Mouse (Mus musculus) CH12.LX (cell line): ENCODE results near the gene Pnpla2. TPM values are rescaled to one million over a fixed set of nuclear protein-coding genes. Genes with fewer than 3 reads are reported as not detected.

ENCODE experiments used
- DNase-seq: peaks from one replicate; pipeline ENCODE4 v3.0.0-alpha.2; 2013; ENCODE audit errors: extremely low read depth
- H3K27ac ChIP-seq: 2 replicates; pipeline ENCODE4 v1.5.1; 2012; ENCODE audit warnings: low read depth, mild to moderate bottlenecking, control low read depth, moderate library complexity; ENCODE audit not compliant: insufficient read depth
- H3K27me3 ChIP-seq: replicated peaks from 2 replicates; pipeline ENCODE3; 2012; ENCODE audit warnings: inconsistent platforms
- H3K36me3 ChIP-seq, 2 experiments: replicated peaks in 1 of 2; 2 replicates each; pipeline versions ENCODE3 to v1.6.1; 2012; ENCODE audit warnings: inconsistent platforms in 1 of 2, low read length in 1 of 2, mild to moderate bottlenecking in 1 of 2, mixed read lengths in 1 of 2, moderate library complexity in 1 of 2; ENCODE audit not compliant: control insufficient read depth in 1 of 2, insufficient read depth in 1 of 2
- H3K4me1 ChIP-seq, 2 experiments: 2 replicates each; pipeline ENCODE4 v1.6.1; 2012; ENCODE audit warnings: inconsistent platforms in 1 of 2, moderate library complexity in 1 of 2; ENCODE audit not compliant: insufficient read depth in 2 of 2, control insufficient read depth in 1 of 2
- H3K4me2 ChIP-seq: 2 replicates; pipeline ENCODE4 v1.6.1; 2012; ENCODE audit warnings: low read depth, mild to moderate bottlenecking, control low read depth; ENCODE audit not compliant: poor library complexity, insufficient read depth, severe bottlenecking
- H3K4me3 ChIP-seq, 3 experiments: fragments of 150-350 bp in 1 of 3; sonication (generic) in 1 of 3; replicated peaks in 1 of 3; 2 replicates each; pipeline versions ENCODE3 to v1.5.1; 2011 to 2012; ENCODE audit warnings: low read depth in 2 of 3, low read length in 2 of 3, mild to moderate bottlenecking in 2 of 3, moderate library complexity in 2 of 3, control low read depth in 1 of 3, improper control_type of control experiment in 1 of 3, inconsistent platforms in 1 of 3, mixed read lengths in 1 of 3; ENCODE audit not compliant: poor library complexity in 1 of 3
- H3K79me2 ChIP-seq: replicated peaks from 2 replicates; pipeline ENCODE4 v1.6.1; 2012; ENCODE audit warnings: mild to moderate bottlenecking, moderate library complexity; ENCODE audit not compliant: control insufficient read depth, poor library complexity, insufficient read depth, severe bottlenecking; ENCODE audit errors: extremely low read depth
- H3K9ac ChIP-seq: 2 replicates; pipeline ENCODE4 v1.6.1; 2012; ENCODE audit warnings: low read depth, mild to moderate bottlenecking, control low read depth, moderate library complexity; ENCODE audit not compliant: insufficient read depth
- H3K9me3 ChIP-seq: replicated peaks from 2 replicates; pipeline ENCODE3; 2012; ENCODE audit warnings: low read length, inconsistent platforms, mixed read lengths
- CHD1 ChIP-seq: IDR thresholded peaks from 2 replicates; pipeline ENCODE4 v1.6.1; 2012; ENCODE audit warnings: low read depth, low read length, improper control_type of control experiment, inconsistent platforms
- EP300 ChIP-seq: IDR thresholded peaks from 2 replicates; pipeline ENCODE4 v1.6.1; 2011; ENCODE audit warnings: low read length, improper control_type of control experiment
- GABPA ChIP-seq: IDR thresholded peaks from 2 replicates; pipeline ENCODE4 v1.6.1; 2012; ENCODE audit warnings: low read depth, low read length, improper control_type of control experiment, inconsistent platforms; ENCODE audit not compliant: insufficient replicate concordance
- IRF4 ChIP-seq: IDR thresholded peaks from 2 replicates; pipeline ENCODE4 v1.6.1; 2014; ENCODE audit warnings: low read depth, mild to moderate bottlenecking, inconsistent platforms, low read length, improper control_type of control experiment
- MXI1 ChIP-seq: IDR thresholded peaks from 2 replicates; pipeline ENCODE4 v1.6.1; 2011; ENCODE audit warnings: mild to moderate bottlenecking, low read depth, low read length, improper control_type of control experiment
- MYC ChIP-seq: IDR thresholded peaks from 2 replicates; pipeline ENCODE4 v1.6.1; 2011; ENCODE audit warnings: low read depth, mild to moderate bottlenecking, improper control_type of control experiment, low read length
- NRF1 ChIP-seq: IDR thresholded peaks from 2 replicates; pipeline ENCODE4 v1.6.1; 2014; ENCODE audit warnings: low read depth, mild to moderate bottlenecking, inconsistent platforms, low read length, improper control_type of control experiment, moderate library complexity
- POLR2AphosphoS2 ChIP-seq: IDR thresholded peaks from 2 replicates; pipeline ENCODE4 v1.6.1; 2011; ENCODE audit warnings: low read depth, low read length, improper control_type of control experiment
- SMC3 ChIP-seq: IDR thresholded peaks from 2 replicates; pipeline ENCODE4 v1.6.1; 2011; ENCODE audit warnings: low read depth, low read length, improper control_type of control experiment
- TBP ChIP-seq: conservative IDR thresholded peaks from 2 replicates; pipeline ENCODE4 v1.6.1; 2011; ENCODE audit warnings: low read depth, low read length, improper control_type of control experiment
- TCF12 ChIP-seq: IDR thresholded peaks from 2 replicates; pipeline ENCODE4 v1.6.1; 2014; ENCODE audit warnings: low read depth, mild to moderate bottlenecking, inconsistent platforms, low read length, improper control_type of control experiment
- USF1 ChIP-seq: IDR thresholded peaks from 2 replicates; pipeline ENCODE4 v1.6.1; 2014; ENCODE audit warnings: low read depth, mild to moderate bottlenecking, inconsistent platforms, low read length, improper control_type of control experiment
- ZKSCAN1 ChIP-seq: IDR thresholded peaks from 2 replicates; pipeline ENCODE4 v1.6.1; 2012; ENCODE audit warnings: low read depth, inconsistent platforms, low read length, improper control_type of control experiment, borderline replicate concordance
- dilution Hi-C: fragments of 300-500 bp; cut with MboI; formaldehyde crosslinking; loops from 2 replicates; pipeline ENCODE4 v1.14.3; 2020; ENCODE audit warnings: low sequenced_read_pairs; ENCODE audit not compliant: extremely low pct_unique_long_range_greater_than_20kb, extremely low pct_ligation_motif_present
- in situ Hi-C: fragments of 300-500 bp; cut with MboI; formaldehyde crosslinking; loops from 3 replicates; pipeline ENCODE4 v1.14.3; 2019; ENCODE audit warnings: low sequenced_read_pairs, low pct_ligation_motif_present, low pct_unique_long_range_greater_than_20kb, mixed read lengths
- polyA plus RNA-seq: library from polyadenylated mRNA; unstranded; fragments of >175 nt; gene quantifications from 2 replicates; pipeline ENCODE4 v1.2.1, GENCODE M21; 2012; ENCODE audit warnings: low read depth; ENCODE audit not compliant: insufficient read length
- total RNA-seq, 2 experiments: library from RNA; depleted of rRNA; stranded (reverse); fragments of 300-350 nt in 1 of 2; fragments of >200 nt in 1 of 2; gene quantifications; 2 replicates each; pipeline ENCODE4 v1.2.3; 2012 to 2014

Gene Pnpla2
- total and polyA plus RNA-seq, 3 experiments = 2.8 to 29.6 (median 11.7) TPM

DNA sequence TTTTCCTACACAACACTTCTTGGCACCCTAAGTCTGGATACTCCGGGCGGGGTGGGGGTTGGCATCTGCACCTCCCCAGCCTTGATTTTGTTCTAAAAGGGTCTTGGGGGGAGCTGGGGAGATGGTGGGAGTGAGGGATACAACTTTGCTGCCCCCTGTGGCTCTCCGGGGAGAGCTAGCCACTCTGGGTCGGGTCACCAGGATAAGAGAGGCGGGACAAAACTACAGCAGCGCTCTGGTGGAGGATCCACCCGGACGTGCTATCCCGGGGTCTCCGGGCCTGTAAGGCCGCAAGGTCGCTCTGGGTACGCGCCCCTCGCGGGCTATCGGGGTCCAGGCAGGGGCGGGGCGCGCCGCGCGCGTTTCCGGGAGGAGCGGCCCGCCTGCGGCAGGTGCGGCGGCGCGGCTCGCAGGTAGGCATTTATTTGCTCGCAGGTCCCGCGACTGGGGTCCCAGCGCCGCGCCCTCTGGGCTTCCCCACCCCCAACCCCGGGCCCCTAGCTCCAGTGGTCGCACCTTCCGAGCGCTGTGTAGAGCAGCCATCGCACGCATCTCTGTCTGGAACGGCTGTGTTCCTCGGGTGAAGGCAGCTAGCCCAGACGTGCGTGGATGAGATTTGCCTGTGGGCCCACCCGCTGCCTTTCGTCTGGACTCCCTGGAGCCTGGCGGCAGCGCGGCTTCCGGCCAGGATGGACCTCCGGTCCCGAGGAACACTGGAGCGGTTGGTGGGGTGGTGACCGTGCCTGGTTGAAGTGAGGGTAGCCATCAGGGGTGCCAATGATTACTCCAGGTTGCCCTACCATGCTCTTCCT, 6.7 kb downstream of the Pnpla2 start:
- in situ Hi-C loops (no loop called here), dilution Hi-C loops (no loop called here)
- Histone ChIP-seq H3K27ac (no peak overlapping the region), H3K9ac (no peak overlapping the region), H3K36me3 (peaks cover 22 to 42% of the 10 kb centered on the region in 2 experiments), H3K9me3 (no peaks in the 10 kb centered on the region), H3K27me3 (no peaks in the 10 kb centered on the region), H3K4me2 (no peak overlapping the region), H3K79me2 (no peaks in the 10 kb centered on the region), H3K4me1 (peaks cover 5 to 24% of the 10 kb centered on the region in 2 experiments), H3K4me3 (no peak overlapping the region)
- TF ChIP-seq GABPA = no peak
- TF ChIP-seq TCF12 = no peak
- DNase-seq = no peak

DNA sequence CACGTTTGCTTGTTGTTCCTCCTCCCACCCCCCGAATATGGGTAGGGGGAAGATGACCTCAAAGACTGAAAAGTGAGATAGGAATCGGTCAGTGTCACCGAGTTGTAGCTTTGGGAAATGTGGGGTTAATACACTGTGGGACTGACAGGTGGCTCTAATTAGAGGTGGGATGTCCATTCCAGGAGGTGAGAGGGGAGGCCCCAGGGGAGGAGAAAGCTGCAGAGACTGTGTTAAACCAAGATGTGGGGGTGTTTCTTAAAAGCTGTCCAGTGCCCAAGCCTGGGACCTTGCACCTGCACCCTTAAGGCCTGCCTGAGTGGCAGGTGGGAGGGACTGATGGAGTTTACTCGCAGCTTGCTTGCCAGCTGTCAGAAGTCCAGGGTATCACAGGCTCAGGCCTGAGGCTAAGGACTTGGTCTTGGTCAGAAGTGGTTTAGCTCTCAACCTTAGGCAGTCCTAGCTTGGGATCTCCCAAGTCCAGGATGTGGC, 7.4 kb downstream of the Pnpla2 start:
- H3K36me3 ChIP-seq = peaks cover 22 to 35% of the 10 kb centered on the region in 2 experiments
- no peaks in the 10 kb centered on the region for H3K79me2 ChIP-seq
- no peak overlapping the region for H3K9ac ChIP-seq
- in situ Hi-C loops (no loop called here), dilution Hi-C loops (no loop called here)
- no peak overlapping the region for H3K4me3 ChIP-seq
- DNase-seq = no peak
- no peaks in the 10 kb centered on the region for H3K9me3 ChIP-seq
- no peak for TF ChIP-seq NRF1
- no peak for TF ChIP-seq EP300
- TF ChIP-seq SMC3 = no peak
- no peak for TF ChIP-seq IRF4
- no peak for TF ChIP-seq TBP
- no peak for TF ChIP-seq TCF12
- no peak for TF ChIP-seq USF1
- no peak for TF ChIP-seq CHD1
- no peak for TF ChIP-seq MXI1
- no peak for TF ChIP-seq POLR2AphosphoS2
- no peak for TF ChIP-seq ZKSCAN1
- no peak for TF ChIP-seq MYC
- H3K27me3 ChIP-seq = no peaks in the 10 kb centered on the region
- H3K4me1 ChIP-seq = peaks cover 4 to 25% of the 10 kb centered on the region in 2 experiments
- H3K4me2 ChIP-seq = no peak overlapping the region
- no peak overlapping the region for H3K27ac ChIP-seq
